Mouse (Mus musculus) fibroblast of lung, adult 2 months (primary cell): ENCODE measurements at regions not wholly inside any gene's neighbourhood (a gene's known extent, or its start where the extent isn't known, plus 50 kb on each side); places are given as distances from the start of the nearest gene placed in this dataset.
A peak's percentile ranks its signal among the peaks of the same experiment; 100 is the strongest.

Experiments used
- DNase-seq: peaks from one replicate; pipeline ENCODE4 v3.0.0-alpha.2; 2011; ENCODE audit warnings: low read depth

DNA sequence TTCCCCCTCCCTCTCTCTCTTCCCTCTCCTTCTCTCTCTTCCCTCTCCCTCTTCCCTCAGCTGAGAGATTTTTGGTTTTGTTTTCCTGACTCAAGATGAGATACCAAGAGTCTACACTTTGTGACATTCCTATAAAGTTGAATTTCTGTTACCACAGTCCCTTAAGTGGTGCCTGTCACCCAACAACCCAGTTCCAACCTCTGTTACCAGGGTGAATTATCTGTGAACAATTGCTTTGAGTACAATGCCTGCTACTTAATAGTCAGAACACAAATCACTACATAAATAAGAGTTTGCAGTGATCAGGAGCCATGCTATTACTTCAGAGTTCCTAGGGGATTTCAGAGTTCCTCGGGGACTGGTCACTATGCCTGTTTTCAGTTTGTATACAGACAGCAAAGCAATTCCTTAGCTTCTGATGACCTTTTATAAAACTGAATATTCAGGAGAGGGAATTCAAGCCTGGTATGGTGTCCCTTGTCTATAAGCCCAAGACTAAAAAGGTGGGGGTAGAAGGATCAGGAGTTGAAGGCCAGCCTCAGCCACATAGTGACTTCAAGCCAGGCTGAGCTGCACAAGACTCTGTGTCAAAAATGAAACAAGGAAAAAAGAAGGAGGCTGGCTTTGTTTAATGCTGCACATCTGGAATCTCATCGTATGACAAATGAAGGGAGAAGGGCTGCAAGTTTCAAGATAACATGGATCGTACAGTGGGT, 99.2 kb upstream of the F13a1 start:
- no peak for DNase-seq

DNA sequence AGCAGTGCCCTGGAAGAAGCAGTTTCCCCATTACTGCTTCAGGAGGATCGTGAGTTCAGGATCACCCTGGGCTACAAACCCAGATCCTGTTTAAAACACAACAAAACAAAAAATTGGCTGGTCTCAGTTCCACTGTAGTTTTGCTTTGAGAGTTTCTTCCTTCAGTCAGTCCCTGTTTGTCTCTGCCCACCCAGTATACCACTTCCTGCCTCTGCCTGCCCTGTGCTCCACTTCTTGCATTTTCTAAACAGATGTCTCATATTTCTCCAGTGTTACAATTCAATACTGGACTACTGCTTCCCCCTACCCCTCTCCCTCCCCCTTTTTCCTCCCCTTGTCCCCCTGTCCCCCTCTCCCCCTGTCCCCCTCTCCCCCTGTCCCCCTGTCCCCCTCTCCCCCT, 98.6 kb upstream of the F13a1 start:
- no peak for DNase-seq

DNA sequence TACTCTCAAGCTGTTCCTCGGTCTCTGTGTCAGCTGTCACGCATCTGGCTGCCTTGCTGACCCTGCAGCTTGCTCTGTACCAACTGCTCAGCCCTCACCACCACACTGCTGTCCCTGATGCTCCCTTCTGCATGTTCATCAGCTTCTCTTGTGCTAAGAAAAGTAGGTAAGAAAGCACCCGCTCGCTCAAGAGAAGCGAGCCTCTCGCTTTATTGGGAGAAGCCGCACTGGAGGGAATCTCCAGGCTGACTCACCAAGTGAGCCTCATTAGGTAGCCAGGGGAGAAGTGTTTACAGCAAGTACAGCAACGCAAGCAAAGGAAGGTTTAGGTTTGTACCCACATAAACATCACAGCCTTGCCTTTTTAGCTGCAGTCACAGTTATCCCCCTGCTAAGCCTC, 97.7 kb upstream of the F13a1 start:
- DNase-seq = no peak

DNA sequence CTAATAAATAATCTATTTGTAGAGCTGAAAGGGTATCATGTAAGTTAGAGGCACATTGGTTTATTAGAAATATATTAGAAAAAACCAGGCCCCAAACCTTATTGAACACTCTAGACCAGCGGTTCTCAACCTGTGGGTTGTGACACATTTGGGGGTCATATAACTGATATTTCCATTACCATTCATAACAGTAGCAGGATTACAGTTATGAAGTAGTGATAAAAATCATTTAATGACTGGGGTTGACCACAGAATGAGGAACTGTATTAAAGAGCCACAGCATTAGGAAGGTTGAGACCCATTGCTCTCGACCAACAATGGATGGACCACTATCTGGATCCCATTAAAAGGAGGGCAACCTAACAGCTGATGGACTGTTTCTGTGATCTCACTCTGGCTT, 92.8 kb upstream of the F13a1 start:
- DNase-seq = no peak

DNA sequence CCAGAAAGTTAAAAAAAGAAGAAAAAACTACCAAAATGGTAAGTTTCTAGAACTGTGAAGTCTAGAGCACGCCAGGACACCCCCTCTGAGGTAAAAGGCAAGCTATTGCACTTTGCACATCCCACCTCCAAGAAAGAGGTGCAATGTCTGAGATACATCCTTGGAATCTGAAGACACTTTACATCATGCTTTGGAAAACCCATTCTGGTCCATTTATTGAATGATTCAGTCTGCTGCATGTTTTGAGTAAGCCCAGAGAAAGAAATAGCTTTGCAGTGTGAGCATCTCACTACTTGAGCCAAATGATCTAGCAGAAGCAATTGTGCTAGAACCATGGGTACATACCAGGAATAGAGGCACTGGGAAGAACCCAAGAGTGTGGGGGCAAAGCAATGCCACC, 85.1 kb upstream of the F13a1 start:
- DNase-seq = no peak

DNA sequence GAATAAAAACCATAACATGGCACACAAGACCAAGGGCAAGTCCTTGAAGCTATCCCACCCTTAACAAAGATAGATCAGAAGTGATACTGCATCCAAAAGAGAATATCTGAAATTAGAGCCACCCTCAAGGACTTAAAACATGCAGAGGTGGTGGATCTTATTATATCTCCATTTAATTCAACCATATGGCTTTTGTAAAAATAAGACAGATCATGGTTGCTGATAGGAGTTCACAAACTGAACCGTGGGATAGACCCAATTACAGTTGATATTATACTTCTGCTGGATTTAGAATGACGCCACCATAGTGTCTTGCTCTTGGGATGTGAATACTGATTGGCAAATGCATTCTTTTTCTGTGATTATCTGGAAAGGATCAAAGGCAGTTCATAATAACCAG, 84.5 kb upstream of the F13a1 start:
- DNase-seq = no peak

DNA sequence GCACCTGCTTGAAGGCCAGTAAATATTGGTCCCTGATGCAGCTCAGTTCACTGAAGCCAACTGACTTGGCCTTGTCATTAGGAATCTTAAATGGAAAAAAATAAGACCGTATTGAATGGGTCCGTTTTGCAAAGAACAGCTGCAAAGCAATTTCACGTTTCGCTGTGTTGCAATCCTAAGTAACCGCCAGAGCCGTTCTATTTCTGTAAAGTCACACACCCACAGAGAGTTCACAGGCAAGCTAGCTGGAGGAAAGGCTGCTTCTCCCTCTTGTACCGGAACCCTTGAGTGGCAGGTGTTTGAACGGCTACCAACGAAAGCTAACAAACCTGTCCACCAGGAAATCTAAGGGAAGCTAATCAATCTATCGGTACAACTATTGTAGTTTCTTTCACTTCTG, 80.6 kb upstream of the F13a1 start:
- peak; percentile 56 for DNase-seq

DNA sequence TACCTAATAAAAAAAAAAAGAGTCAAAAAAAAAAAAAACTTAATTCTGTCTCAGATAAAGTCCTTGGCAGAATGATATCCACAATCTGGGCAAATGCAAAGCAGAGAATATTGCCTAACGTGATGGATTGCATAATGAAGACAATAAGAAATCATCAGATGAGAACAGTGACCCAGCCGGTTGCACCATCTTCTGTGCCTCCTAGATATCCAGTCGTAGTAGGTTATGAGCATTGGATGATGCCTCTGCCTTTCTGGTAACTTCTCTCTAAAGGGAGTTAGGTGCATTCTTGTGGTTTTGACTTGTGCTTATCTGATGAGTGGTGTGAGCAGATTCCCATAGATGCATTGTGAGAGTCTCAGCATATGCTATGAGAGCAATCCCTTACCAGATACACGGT, 71.6 kb upstream of the F13a1 start:
- no peak for DNase-seq

DNA sequence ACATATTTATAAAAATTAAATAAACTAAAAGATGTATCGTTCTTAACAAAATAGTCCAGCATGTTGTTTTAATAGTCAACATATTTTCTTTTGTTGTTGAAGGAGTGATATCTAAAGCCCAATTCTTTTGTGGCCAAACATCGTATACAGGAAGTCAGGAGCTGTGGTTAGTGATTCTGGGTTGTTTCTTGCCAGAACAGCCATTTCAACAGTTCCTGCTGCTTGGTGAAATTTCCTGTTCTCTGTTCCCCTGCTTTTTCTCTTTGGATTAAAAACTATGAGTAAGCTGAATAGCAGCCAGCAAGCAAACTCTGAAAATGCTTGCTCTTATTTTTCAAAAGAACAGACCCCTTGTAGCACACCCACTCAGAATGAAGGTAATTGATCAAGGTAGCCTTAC, 70.2 kb upstream of the F13a1 start:
- DNase-seq = no peak

DNA sequence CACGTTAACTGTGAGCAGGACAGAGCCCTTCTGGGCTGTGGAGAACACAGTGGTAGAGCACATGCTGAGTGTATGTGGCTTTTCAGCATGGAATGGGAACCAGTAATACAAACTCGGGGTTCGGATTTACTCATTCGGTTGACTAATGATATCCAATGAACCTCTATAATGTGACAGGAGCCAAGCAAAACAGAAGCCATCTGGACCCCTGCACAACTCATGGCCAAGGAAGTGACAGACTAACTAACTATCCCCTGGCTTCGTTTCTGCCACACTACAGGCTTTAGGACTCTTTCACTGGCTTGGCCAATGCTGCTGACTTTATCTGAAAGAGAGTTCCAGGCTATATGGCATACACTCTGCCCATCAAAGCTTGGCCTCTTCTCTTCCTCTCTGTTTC, 64.3 kb upstream of the F13a1 start:
- no peak for DNase-seq

DNA sequence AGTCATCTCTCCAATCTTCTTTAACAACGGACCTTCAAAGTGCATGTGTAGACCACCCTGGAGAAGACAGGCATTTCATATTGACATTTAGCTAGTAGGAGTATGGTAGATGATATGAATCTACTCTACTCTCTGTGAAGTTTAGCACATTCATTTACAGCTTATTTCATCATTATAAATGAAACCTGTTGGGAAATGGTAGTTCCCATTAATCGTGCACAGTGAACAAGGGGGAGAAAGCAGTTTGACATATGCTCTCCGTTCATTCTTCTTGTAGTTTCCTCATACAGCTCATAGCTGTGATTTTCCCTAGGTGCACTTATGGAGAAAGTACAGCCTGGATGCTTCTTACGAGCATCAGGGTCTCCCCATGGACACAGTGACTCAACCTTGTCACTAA, 61.7 kb upstream of the F13a1 start:
- DNase-seq = no peak

DNA sequence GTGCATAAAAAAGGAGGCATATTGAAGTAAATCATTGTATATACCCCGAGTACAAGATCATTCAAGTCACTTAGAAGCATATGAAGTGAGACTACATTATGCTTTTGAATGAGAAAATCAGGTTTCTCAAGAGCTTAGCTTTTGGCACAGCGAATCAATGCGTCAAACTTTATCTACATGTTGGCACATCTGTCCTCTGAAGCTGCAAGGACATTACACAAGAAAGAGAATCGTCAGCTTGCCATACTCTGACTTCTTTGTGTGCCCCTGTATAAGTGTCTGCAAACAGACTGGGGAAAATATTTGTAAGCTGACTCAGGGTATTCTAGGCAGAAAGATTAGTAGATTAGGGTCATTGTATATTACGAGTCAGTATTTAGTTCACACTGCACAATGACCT, 57.7 kb upstream of the F13a1 start:
- DNase-seq = no peak

DNA sequence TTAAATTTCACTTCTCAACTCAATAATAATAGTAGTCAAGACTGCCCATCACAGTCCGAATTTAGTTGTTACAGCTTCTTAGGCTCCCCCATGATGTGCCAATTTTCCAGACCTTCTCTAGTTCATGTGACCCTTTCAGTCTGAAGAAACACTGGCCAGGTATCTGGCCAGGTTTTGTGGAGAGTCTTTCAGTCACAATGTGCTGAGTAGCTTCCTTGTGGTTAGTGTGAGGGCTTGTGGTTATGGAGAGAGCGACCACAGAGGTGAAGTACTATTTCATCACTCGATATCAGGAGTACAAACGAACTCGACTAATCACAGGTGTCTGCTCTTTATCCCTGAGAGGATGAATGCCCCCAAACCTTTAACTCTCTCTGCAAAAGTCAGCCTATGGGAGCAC, 56.0 kb upstream of the F13a1 start:
- DNase-seq = no peak

DNA sequence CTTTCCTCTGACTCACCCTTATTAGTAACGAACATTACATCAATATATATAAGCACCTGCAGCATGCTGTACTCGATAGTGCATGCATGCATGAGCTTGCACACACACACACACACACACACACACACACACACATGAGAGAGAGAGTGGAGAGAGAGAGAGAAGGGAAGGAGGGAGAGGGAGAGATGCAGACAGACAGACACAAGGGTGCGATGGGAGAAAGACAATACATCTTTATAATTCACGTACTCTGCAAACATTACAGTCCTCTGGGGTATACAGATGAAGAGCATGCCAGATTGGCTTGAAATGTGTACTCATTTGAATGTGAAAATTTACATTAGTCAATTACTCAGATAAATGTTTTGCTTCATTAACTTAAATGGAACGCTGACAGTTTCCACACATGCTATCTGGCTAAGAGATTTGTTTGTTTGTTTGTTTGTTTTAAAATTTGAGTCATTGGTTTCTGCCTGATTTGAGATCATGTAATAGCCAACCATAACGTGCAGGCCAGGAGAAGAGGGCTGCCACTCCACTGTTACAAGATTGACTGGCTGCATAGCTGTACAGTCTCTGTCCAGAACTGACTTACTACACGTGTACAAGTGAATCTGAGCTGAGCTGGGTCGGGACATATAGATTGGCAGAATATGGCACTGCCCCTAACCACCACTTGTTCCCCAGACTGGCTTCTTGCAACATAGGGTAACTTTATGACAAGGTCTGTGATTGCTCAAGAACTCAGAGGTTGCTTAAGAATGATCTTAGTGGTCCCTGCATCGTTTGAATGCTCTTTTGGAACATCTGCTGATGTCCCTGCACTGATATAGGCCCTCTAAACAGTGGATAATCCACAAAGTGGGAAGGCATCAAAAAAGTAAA, 54.6 kb upstream of the F13a1 start:
- no peak for DNase-seq

DNA sequence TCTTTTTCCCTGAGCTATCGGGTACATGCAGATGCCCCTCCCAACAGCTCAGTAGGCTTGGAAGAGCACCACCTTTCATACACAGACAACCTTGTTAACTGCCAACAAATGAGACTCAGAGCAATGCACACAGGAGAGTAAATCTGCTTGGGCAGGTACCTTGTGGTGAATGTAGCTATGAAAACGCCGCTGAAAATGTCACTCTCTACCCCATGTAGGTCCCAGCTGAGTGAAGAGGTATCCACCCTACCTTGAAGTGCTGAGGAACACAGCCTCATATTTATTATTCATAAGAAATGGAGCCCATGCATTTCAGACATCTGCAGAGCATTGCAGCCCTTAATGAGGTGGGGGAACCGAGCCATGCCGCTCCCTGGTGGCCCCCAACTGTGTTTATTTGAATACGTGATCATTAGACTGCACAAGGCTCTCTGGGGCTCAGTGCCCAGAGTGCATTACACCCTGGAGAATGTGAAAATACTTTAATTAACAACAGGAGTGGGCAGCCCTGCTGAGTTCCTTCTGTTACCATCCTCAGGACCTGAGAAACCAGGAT, 53.8 kb upstream of the F13a1 start:
- no peak for DNase-seq

DNA sequence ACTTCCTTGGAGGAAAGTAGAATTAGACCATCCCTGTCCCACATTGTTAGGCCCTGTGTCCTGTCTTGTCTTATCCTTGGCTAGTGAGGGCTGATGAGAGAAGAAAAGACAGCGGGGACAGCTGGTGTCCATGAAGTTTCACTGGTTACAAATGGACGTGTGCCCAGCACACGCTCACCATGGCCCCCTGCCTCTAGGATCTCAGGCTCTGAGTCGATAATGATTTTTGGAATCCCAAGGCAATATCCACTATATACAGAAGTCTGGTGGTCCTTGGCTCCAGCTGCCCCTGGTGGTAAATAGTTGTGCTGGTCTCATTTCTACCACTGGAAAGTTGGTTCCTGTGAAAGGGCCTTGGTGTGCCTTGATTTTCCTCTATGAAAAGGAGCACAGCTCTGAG, 51.7 kb upstream of the F13a1 start:
- DNase-seq = no peak
